Mouse (Mus musculus): ENCODE results near the gene Pja2. TPM values are rescaled to one million over a fixed set of nuclear protein-coding genes. Genes with fewer than 3 reads are reported as not detected.
A peak's percentile ranks its signal among the peaks of the same experiment; 100 is the strongest.
"Not testable (repeated sequence)": the region's sequence is repeated elsewhere in the genome, so short reads cannot be mapped to it uniquely, and the experiment has no call there.

Pja2 gene
- polyA plus RNA-seq, 1 experiment from 2014 or later = 67.1 TPM

DNA sequence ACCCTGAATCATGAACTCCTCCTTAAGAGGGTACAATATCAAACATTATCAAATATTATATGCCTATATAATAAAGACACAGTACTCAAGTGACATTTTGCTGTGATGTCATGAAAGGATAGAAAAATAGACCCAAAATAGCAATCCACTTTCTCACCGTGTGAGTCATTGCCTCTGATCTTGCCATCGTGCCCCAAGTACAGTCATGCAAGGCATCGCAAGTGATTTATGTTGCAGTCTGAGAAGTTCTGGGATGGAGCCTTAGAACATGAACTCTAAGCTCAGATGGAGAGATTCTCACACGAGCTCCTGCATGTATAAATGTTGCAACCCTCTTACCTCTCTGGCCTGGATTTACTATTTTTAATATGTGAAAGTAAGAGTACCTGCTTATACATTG lies 2.2 kb upstream of the Pja2 start:
- Histone ChIP-seq H3K4me1 (peaks cover 11% of the 10 kb centered on the region; the same call in 1 of the 2 replicates), H3K9ac (no peak overlapping the region), H3K9me3 (replicated peaks) (no peaks in the 10 kb centered on the region), H3K36me3 (no peaks in the 10 kb centered on the region), H3K27me3 (no peaks in the 10 kb centered on the region), H3K4me3 (replicated peaks) (no peak overlapping the region), H3K4me2 (replicated peaks) (no peak overlapping the region), H3K27ac (replicated peaks) (no peak overlapping the region)
- ATAC-seq (ENCODE audit: insufficient number of reproducible peaks, low FRiP score, low TSS enrichment, low read depth) = no peak
- WGBS = 83% methylated on average over 4 of the region's 4 CpGs

DNA sequence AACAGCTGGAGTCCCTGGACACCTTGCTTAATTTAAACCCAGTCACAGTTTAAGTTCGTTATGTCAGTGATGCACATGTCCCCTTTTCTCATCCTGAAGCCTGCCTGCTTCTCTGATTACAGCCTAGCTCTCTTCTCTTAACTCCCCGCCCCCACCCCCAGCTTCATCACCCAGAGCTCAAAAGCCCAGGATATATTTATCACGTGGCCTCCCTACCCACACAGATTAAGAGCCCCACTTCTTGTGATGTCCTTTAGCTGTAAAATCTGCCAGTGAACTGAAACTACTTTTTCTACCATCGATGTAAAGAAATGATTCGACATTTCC lies 1.0 kb upstream of the Pja2 start:
- no peaks in the 10 kb centered on the region for H3K9me3 ChIP-seq (replicated peaks)
- 19% methylated on average over 5 of the region's 5 CpGs for WGBS
- ATAC-seq (ENCODE audit: insufficient number of reproducible peaks, low FRiP score, low TSS enrichment, low read depth) = no peak
- H3K4me1 ChIP-seq = peaks cover 11% of the 10 kb centered on the region; the same call in 1 of the 2 replicates
- H3K4me2 ChIP-seq (replicated peaks) = peak overlapping the region; percentile 70
- no peaks in the 10 kb centered on the region for H3K27me3 ChIP-seq
- 0 out of 2 replicates have a peak, but pooled peaks cover 2% of the 10 kb centered on the region for H3K36me3 ChIP-seq
- no peak overlapping the region for H3K9ac ChIP-seq
- H3K27ac ChIP-seq (replicated peaks) = peak overlapping the region; percentile 89
- H3K4me3 ChIP-seq (replicated peaks) = peak overlapping the region; percentile 48

DNA sequence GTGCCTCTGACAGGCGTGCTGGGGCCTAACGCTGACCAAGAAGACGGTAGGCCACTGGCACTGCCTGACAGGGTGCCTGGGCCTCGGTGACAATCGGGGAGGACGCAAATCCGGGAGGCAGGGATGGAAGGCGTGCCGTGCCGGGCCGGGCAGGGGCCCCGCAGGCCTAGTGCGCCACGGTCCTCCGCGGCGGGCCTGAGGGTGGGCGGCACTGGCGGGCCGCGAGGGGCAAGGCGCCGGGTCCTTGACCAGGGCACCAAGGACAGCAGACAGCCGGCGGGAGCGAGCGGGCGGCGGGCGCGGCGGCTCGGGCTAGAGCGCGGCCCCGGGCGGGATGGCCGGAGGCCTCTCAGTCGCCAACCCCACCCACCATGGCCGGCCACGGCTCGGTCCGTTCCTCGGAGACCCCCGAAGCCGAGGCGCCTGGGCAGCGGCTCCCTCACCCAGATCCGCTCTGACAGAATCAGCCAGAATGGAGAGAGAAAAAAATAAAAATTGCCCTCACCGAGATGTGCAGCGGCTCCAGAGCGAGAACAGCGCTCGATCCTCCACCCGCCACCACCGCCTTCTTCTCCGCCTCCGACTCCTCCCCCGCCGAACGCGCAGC lies 322 bp downstream of the Pja2 start:
- no peaks in the 10 kb centered on the region for H3K9me3 ChIP-seq (replicated peaks)
- H3K4me2 ChIP-seq (replicated peaks) = peak overlapping the region; percentile 48
- H3K27me3 ChIP-seq = no peaks in the 10 kb centered on the region
- peak overlapping the region; percentile 97 for H3K9ac ChIP-seq
- under 1% methylated on average over 49 of the region's 62 CpGs for WGBS
- 0 out of 2 replicates have a peak, but pooled peaks cover 2% of the 10 kb centered on the region for H3K36me3 ChIP-seq
- H3K27ac ChIP-seq (replicated peaks) = peak overlapping the region; percentile 98
- peak overlapping the region; percentile 97 for H3K4me3 ChIP-seq (replicated peaks)
- peak; percentile 21; the same call in 1 of the 2 replicates for ATAC-seq (ENCODE audit: insufficient number of reproducible peaks, low FRiP score, low TSS enrichment, low read depth)
- H3K4me1 ChIP-seq = peaks cover 11% of the 10 kb centered on the region; the same call in 1 of the 2 replicates

DNA sequence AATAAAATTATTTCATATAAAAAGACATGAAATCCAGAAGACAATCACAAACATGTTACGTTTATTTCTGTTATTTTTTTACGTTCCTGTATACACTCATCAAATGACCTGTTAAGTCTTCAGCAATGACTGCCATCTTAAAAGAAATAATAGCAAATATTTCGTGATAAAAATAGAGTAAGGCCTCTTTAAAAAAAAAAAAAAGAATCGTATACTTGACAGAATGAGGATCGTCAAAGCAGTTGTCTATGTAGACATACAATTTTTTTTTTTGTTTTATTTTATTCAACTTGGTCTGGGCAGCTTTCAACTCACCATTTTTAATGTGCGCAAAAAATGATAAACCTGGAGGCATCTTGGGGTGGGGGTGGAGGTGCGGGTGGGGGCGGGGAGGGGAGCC lies 831 bp downstream of the Pja2 start:
- Histone ChIP-seq H3K9me3 (replicated peaks) (no peaks in the 10 kb centered on the region), H3K36me3 (0 out of 2 replicates have a peak, but pooled peaks cover 2% of the 10 kb centered on the region), H3K4me2 (replicated peaks) (peak overlapping the region; percentile 48), H3K4me3 (replicated peaks) (peak overlapping the region; percentile 97), H3K27me3 (no peaks in the 10 kb centered on the region), H3K4me1 (peaks cover 11% of the 10 kb centered on the region; the same call in 1 of the 2 replicates), H3K9ac (peak overlapping the region; percentile 97), H3K27ac (replicated peaks) (peak overlapping the region; percentile 98)
- no peak for ATAC-seq (ENCODE audit: insufficient number of reproducible peaks, low FRiP score, low TSS enrichment, low read depth)
- 15% methylated on average over 8 of the region's 8 CpGs for WGBS

DNA sequence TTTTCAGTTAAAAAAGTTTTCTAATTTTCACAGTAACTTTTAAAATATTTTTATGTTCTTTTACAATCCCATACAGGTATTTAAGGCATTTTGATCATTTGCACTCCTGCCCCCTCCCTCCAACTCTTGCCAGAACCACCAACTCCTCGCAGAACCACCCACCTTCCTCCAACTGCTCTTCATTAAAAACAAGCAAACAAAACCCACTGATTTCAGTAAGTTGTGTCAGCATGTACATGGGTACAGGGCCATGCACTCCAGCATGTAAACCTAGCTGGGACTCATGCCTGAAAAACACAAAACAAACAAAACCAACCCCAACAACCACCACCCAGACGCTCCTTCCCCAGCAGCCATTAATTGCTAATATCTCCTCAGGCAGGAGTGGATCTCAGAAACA lies 7.2 kb downstream of the Pja2 start:
- WGBS = 55% methylated on average over 2 of the region's 2 CpGs
- H3K4me3 ChIP-seq (replicated peaks) = no peak overlapping the region
- no peaks in the 10 kb centered on the region for H3K27me3 ChIP-seq
- ATAC-seq (ENCODE audit: insufficient number of reproducible peaks, low FRiP score, low TSS enrichment, low read depth) = no peak
- H3K9ac ChIP-seq = no peak overlapping the region
- H3K27ac ChIP-seq (replicated peaks) = no peak overlapping the region
- no peak overlapping the region for H3K4me2 ChIP-seq (replicated peaks)
- no peaks in the 10 kb centered on the region for H3K9me3 ChIP-seq (replicated peaks)
- 0 out of 2 replicates have a peak, but pooled peaks cover 2% of the 10 kb centered on the region for H3K36me3 ChIP-seq
- H3K4me1 ChIP-seq = no peaks in the 10 kb centered on the region

DNA sequence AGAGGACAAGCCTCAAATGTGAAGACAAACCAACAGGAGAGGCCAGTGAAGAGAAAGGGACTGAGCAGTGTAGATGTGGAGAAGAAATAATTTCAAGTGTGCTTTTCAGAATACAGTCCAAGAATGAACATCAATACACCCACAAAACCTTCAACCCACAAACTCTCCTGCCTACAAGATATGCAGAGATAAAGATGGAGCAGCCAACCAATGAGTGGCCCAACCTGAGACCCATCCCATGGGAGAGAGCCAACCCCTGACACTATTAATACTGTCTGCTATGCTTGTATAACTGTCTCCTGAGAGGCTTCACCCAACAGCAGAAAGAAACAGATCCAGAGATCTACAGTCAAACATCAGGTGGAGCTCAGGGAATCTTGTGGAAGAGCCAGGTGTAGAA lies 16.3 kb downstream of the Pja2 start:
- Histone ChIP-seq H3K4me2 (replicated peaks) (no peak overlapping the region), H3K9me3 (replicated peaks) (no peaks in the 10 kb centered on the region), H3K9ac (no peak overlapping the region), H3K36me3 (peaks cover 12% of the 10 kb centered on the region), H3K27me3 (no peaks in the 10 kb centered on the region), H3K27ac (replicated peaks) (no peak overlapping the region), H3K4me3 (replicated peaks) (no peak overlapping the region), H3K4me1 (no peaks in the 10 kb centered on the region)
- no peak for ATAC-seq (ENCODE audit: insufficient number of reproducible peaks, low FRiP score, low TSS enrichment, low read depth)

DNA sequence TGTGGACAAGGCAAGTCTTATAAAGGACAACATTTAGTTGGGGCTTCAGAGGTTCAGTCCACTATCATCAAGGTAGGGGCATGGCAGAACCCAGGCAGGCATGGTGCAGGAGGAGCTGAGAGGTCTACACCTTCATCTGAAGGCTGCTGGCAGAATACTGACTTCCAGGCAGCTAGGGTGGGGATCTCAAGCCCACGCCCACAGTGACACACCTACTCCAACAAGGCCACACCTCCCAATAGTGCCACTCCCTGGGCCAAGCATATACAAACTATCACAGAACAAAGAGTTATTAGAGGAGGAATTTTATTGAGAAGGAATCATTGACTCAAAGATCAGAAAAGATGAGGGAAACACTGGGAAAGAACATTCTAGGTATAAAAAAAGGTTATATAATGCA lies 17.2 kb downstream of the Pja2 start:
- peaks cover 12% of the 10 kb centered on the region for H3K36me3 ChIP-seq
- not testable (repeated sequence) for ATAC-seq (ENCODE audit: insufficient number of reproducible peaks, low FRiP score, low TSS enrichment, low read depth); H3K4me1 ChIP-seq; H3K4me3 ChIP-seq (replicated peaks); H3K9ac ChIP-seq; H3K27ac ChIP-seq (replicated peaks); H3K27me3 ChIP-seq; H3K9me3 ChIP-seq (replicated peaks); H3K4me2 ChIP-seq (replicated peaks)
- WGBS = 86% methylated on average over 1 of the region's 1 CpGs

DNA sequence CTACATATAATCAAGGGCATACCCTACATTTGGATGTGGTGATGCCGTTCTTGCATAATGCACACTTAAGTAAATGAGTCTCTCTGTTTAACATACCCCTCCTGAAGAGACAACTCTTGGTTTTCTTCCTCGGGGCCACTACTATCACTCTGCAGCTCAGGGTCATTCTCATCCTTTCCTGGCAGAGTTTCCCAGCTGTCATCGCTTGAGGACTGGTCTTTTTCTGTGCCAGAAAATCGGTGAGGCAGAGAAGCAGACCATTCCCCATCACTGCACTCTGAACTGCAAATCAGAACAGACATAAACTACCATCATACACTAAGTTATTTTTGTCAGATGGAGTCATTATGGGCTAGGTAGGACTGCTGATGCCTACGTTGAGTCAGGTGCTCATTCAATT lies 34.1 kb downstream of the Pja2 start:
- Histone ChIP-seq H3K9me3 (replicated peaks) (no peaks in the 10 kb centered on the region), H3K4me1 (no peaks in the 10 kb centered on the region), H3K4me3 (replicated peaks) (no peak overlapping the region), H3K4me2 (replicated peaks) (no peak overlapping the region), H3K36me3 (peaks cover 17% of the 10 kb centered on the region; the same call in 1 of the 2 replicates), H3K27me3 (no peaks in the 10 kb centered on the region), H3K9ac (no peak overlapping the region), H3K27ac (replicated peaks) (no peak overlapping the region)
- ATAC-seq (ENCODE audit: insufficient number of reproducible peaks, low FRiP score, low TSS enrichment, low read depth) = no peak
- WGBS = 87% methylated on average over 5 of the region's 5 CpGs

DNA sequence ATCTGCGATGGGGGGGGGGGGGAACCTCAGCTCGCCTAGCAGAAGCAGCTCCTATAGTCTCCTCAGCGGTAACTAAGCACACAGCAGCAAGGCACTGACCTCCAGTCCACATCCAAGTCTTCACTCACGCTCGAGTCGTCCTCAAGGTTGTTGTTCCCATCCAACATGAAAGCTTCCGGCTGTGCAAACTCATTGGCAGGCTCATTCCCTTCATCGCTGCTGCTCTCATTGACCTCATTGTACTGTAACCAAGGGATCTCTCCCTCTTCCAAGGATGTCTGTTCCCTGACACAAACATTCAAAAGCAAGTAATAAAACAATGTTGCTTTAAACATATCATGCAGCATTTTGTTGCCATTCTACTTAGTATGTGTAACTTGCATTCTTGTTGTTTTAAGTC lies 39.0 kb downstream of the Pja2 start:
- Histone ChIP-seq H3K4me3 (replicated peaks) (no peak overlapping the region), H3K9ac (no peak overlapping the region), H3K27ac (replicated peaks) (no peak overlapping the region), H3K9me3 (replicated peaks) (no peaks in the 10 kb centered on the region), H3K4me2 (replicated peaks) (no peak overlapping the region), H3K4me1 (no peaks in the 10 kb centered on the region), H3K27me3 (no peaks in the 10 kb centered on the region), H3K36me3 (peaks cover 15% of the 10 kb centered on the region; the same call in 1 of the 2 replicates)
- 91% methylated on average over 8 of the region's 8 CpGs for WGBS
- ATAC-seq (ENCODE audit: insufficient number of reproducible peaks, low FRiP score, low TSS enrichment, low read depth) = no peak

DNA sequence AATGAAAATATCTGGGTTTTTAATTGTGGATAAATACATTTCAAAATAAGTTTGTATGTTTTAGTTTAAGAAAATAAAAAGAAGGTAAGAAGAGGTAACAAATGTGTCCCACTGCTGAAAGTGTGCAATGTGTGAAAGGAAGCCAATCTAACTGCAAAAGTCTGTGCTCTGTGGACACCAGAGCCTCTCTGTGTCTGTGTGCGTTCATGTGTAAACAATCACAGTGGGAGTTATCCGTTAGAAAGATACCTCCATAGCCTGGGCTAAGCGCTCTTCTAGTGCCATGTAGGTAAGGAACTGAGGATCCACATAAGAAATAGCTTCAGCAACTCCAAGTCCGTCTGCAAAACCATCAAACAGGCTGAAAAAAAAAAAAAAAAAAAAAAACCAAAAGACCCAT lies 42.0 kb downstream of the Pja2 start:
- H3K27me3 ChIP-seq = no peaks in the 10 kb centered on the region
- H3K4me1 ChIP-seq = no peaks in the 10 kb centered on the region
- H3K9me3 ChIP-seq (replicated peaks) = no peaks in the 10 kb centered on the region
- H3K36me3 ChIP-seq = peaks cover 38% of the 10 kb centered on the region
- 74% methylated on average over 4 of the region's 4 CpGs for WGBS
- ATAC-seq (ENCODE audit: insufficient number of reproducible peaks, low FRiP score, low TSS enrichment, low read depth) = no peak
- no peak overlapping the region for H3K4me2 ChIP-seq (replicated peaks)
- H3K4me3 ChIP-seq (replicated peaks) = no peak overlapping the region
- no peak overlapping the region for H3K9ac ChIP-seq
- H3K27ac ChIP-seq (replicated peaks) = no peak overlapping the region

DNA sequence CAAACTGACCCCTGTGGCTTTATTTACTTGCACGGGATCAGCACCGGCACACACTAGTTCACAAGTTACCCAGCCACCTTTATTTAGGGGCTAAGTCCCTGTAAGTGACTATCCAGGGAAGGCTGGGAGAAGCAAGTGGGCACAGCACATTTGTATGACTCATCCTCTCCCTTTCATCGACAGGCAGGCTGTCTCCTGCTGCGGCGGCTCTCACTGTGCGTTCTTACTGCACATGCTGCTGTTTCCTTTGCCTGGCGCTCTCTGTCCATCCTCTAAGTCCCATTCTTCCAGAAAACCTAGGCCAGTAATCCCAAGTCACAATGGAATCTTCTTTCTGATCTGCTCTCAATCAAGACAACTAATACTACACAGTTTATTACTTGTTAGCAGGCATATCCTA lies 43.7 kb downstream of the Pja2 start:
- Histone ChIP-seq H3K4me3 (replicated peaks) (no peak overlapping the region), H3K9me3 (replicated peaks) (no peaks in the 10 kb centered on the region), H3K27ac (replicated peaks) (no peak overlapping the region), H3K9ac (no peak overlapping the region), H3K4me1 (no peaks in the 10 kb centered on the region), H3K36me3 (peaks cover 48% of the 10 kb centered on the region), H3K4me2 (replicated peaks) (no peak overlapping the region), H3K27me3 (no peaks in the 10 kb centered on the region)
- ATAC-seq (ENCODE audit: insufficient number of reproducible peaks, low FRiP score, low TSS enrichment, low read depth) = no peak
- 88% methylated on average over 7 of the region's 7 CpGs for WGBS

DNA sequence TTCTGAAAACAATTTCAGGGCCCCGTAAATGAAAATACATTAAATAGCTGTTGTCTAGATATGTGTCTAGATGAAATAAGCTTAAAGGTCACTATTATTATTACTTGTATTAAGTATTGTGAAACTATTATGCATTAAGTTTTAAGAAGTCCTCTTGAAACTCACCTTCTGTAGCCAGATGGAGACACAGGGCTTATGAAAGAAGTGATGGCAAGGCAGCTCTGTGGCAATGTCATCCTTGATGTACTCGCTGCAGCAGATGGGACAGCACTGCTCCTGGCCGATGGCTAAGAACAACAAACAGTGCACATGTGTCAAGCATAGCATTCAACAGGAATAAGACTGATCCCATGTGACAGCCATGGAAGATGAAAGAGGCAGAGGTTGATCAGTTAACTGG lies 44.9 kb downstream of the Pja2 start:
- WGBS = 79% methylated on average over 3 of the region's 3 CpGs
- Histone ChIP-seq H3K4me3 (replicated peaks) (no peak overlapping the region), H3K36me3 (peaks cover 52% of the 10 kb centered on the region), H3K9me3 (replicated peaks) (no peaks in the 10 kb centered on the region), H3K4me1 (no peaks in the 10 kb centered on the region), H3K4me2 (replicated peaks) (no peak overlapping the region), H3K27ac (replicated peaks) (no peak overlapping the region), H3K9ac (no peak overlapping the region), H3K27me3 (no peaks in the 10 kb centered on the region)
- no peak for ATAC-seq (ENCODE audit: insufficient number of reproducible peaks, low FRiP score, low TSS enrichment, low read depth)
